Mouse (Mus musculus) adrenal gland, adult 8-10 months (tissue): ENCODE results near the gene Cd207. TPM values are rescaled to one million over a fixed set of nuclear protein-coding genes. Genes with fewer than 3 reads are reported as not detected.

Experiments used
- DNase-seq: peaks from one replicate; pipeline ENCODE4 v3.0.0; 2022
- total RNA-seq, 4 experiments: library from RNA; stranded (reverse); gene quantifications; 2 replicates each; pipeline ENCODE4 v1.2.4; 2022

Gene Cd207
- under 1 TPM in 2 of 4 experiments, not detected in 2; 0.20 to 0.22 TPM for total RNA-seq

- DNase-seq, result no peak
Observed at GRCm38 (mm10) chr6:83677757-83678156, at the start of gene Cd207. Gene Cd207 (minus strand): TSS chr6:83677857.

- no peak for DNase-seq
Observed at GRCm38 (mm10) chr6:83727178-83727577, 49.5 kb upstream of the Cd207 start.

- no peak for DNase-seq
Observed at GRCm38 (mm10) chr6:83722526-83722925, 44.9 kb upstream of the Cd207 start.

- no peak for DNase-seq
Observed at GRCm38 (mm10) chr6:83717026-83717425, 39.4 kb upstream of the Cd207 start.

- no peak for DNase-seq
Observed at GRCm38 (mm10) chr6:83715461-83716196, 38.0 kb upstream of the Cd207 start.

- no peak for DNase-seq
Observed at GRCm38 (mm10) chr6:83714221-83715123, 36.8 kb upstream of the Cd207 start.

GRCm38 (mm10) chr6:83713271-83714136 lies 35.8 kb upstream of the Cd207 start:
- DNase-seq, result no peak

- DNase-seq, result no peak
Observed at GRCm38 (mm10) chr6:83711725-83712475, 34.2 kb upstream of the Cd207 start.

GRCm38 (mm10) chr6:83711067-83711675 lies 33.5 kb upstream of the Cd207 start, which contains the start of gene Vax2:
Gene Vax2 (plus strand): TSS chr6:83711264.
- peak; percentile 68 for DNase-seq

- no peak for DNase-seq
Observed at GRCm38 (mm10) chr6:83710361-83711066, 32.9 kb upstream of the Cd207 start.

GRCm38 (mm10) chr6:83707738-83708510 lies 30.3 kb upstream of the Cd207 start:
- no peak for DNase-seq

GRCm38 (mm10) chr6:83704701-83705100 lies 27.0 kb upstream of the Cd207 start:
- no peak for DNase-seq

- no peak for DNase-seq
Observed at GRCm38 (mm10) chr6:83704294-83704693, 26.6 kb upstream of the Cd207 start.

GRCm38 (mm10) chr6:83703722-83704078 lies 26.0 kb upstream of the Cd207 start:
- no peak for DNase-seq

- DNase-seq, result no peak
Observed at GRCm38 (mm10) chr6:83703000-83703721, 25.5 kb upstream of the Cd207 start.

- DNase-seq, result no peak
Observed at GRCm38 (mm10) chr6:83702146-83702999, 24.7 kb upstream of the Cd207 start.

- no peak for DNase-seq
Observed at GRCm38 (mm10) chr6:83701001-83701400, 23.3 kb upstream of the Cd207 start.

- DNase-seq, result no peak
Observed at GRCm38 (mm10) chr6:83699971-83700370, 22.3 kb upstream of the Cd207 start.
